Mouse (Mus musculus) forebrain, embryonic 12.5 days (tissue): ENCODE results near the gene Rras. TPM values are rescaled to one million over a fixed set of nuclear protein-coding genes. Genes with fewer than 3 reads are reported as not detected.

Experiments
- ATAC-seq: fragments of 200-750 bp; cut with Nextera tagmentation; 2 replicates; pipeline ENCODE4 v1.8.0; 2017; ENCODE audit warnings: moderate TSS enrichment; ENCODE audit not compliant: low FRiP score
- H3K27ac ChIP-seq: fragments of 300-500 bp; sonication (generic); 2 replicates; pipeline ENCODE4 v1.5.1; 2016; ENCODE audit warnings: mild to moderate bottlenecking
- H3K27me3 ChIP-seq: fragments of 300-500 bp; sonication (generic); 2 replicates; pipeline ENCODE4 v1.6.1; 2016; ENCODE audit warnings: mild to moderate bottlenecking
- H3K36me3 ChIP-seq: fragments of 300-500 bp; sonication (generic); replicated peaks from 2 replicates; pipeline ENCODE4 v1.6.1; 2016; ENCODE audit warnings: mild to moderate bottlenecking
- H3K4me1 ChIP-seq: fragments of 300-500 bp; sonication (generic); 2 replicates; pipeline ENCODE4 v1.6.1; 2016
- H3K4me2 ChIP-seq: fragments of 300-500 bp; sonication (generic); 2 replicates; pipeline ENCODE4 v1.6.1; 2016; ENCODE audit warnings: mild to moderate bottlenecking, moderate library complexity
- H3K4me3 ChIP-seq: fragments of 300-500 bp; sonication (generic); replicated peaks from 2 replicates; pipeline ENCODE4 v1.5.1; 2016; ENCODE audit warnings: mild to moderate bottlenecking
- H3K9ac ChIP-seq: fragments of 300-500 bp; sonication (generic); 2 replicates; pipeline ENCODE4 v1.6.1; 2016; ENCODE audit warnings: mild to moderate bottlenecking
- H3K9me3 ChIP-seq: fragments of 300-500 bp; sonication (generic); 2 replicates; pipeline ENCODE4 v1.6.1; 2016
- WGBS: fragments of 180-500 bp; shearing (Covaris S2); methylation state at CpG from one replicate; pipeline ENCODE4 v1.1.7; 2016; 5-methylcytosine and 5-hydroxymethylcytosine counted together
- polyA plus RNA-seq: library from polyadenylated mRNA; unstranded; fragments of >200 nt; fragmentation: Nextera tagmentation; extraction: Ambion mirVana; gene quantifications from 2 replicates; pipeline ENCODE4 v1.2.1, GENCODE M21; 2016

Rras gene
- polyA plus RNA-seq: 11.4 and 13.8 TPM in 2 replicates

DNA sequence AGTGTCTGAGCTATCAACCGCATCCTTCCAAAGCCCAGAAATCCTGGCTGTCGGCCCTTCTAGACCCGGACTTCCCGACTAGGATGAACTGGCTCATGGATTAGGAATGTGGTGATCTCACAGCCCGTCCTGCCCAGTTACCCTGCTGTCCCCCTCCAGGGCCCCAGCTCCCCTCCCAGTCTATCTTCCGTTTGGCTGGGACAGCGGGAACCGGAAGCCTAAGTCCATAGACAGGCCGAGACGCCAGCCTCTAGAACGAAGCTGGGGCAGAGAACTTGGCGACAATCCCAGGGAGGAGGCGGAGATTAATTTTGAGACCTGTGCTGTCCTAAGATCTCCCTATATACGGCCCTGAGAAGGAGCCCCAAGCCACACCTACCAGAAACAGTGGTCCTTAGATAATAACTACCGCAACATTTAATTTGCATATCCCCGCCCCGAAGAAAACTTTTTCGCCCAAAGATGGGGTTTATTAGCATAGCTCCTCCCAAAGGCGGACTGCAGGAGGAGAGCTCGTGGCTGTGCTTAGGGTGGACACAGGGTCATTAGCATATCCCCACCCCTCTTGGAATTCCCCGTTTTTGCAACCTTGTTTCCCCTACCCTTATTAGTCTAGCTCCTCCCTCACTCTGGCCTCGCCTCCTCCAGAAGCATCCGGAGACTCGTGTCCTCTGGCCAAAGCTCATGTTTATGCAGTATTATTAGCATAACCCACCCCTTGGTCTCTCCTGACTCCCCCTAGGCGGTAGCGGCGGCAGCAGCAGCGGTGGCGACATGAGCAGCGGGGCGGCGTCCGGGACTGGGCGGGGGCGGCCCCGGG is at the start of gene Rras:
Gene Rras (plus strand): TSS at position 720 of the 820 bp plus-strand sequence.
- under 1% methylated on average over 36 of the region's 36 CpGs for WGBS
- H3K9ac ChIP-seq: peak within 1 kb of the TSS; percentile 59
- ATAC-seq: peak; percentile 81
- peak within 1 kb of the TSS; percentile 91 for H3K27ac ChIP-seq
- H3K4me2 ChIP-seq: peak within 1 kb of the TSS; percentile 94
- H3K9me3 ChIP-seq: no peaks in the 10 kb centered on the region
- H3K4me1 ChIP-seq: peaks cover 28% of the 10 kb centered on the region
- peak within 1 kb of the TSS; percentile 95 for H3K4me3 ChIP-seq
- peaks cover 16% of the 10 kb centered on the region for H3K36me3 ChIP-seq
- peaks cover 24% of the 10 kb centered on the region for H3K27me3 ChIP-seq

GRCm38 (mm10) chr7:44970231-44970691 is 47.5 kb upstream of the Rras start:
- peaks cover 26% of the 10 kb centered on the region for H3K36me3 ChIP-seq
- H3K4me3 ChIP-seq: peak overlapping the region; percentile 54
- peak overlapping the region; percentile 65 for H3K9ac ChIP-seq
- H3K27ac ChIP-seq: peak overlapping the region; percentile 90
- peak overlapping the region; percentile 74 for H3K4me2 ChIP-seq
- peaks cover 39% of the 10 kb centered on the region for H3K4me1 ChIP-seq
- WGBS: 1% methylated on average over 36 of the region's 36 CpGs
- no peaks in the 10 kb centered on the region for H3K9me3 ChIP-seq
- ATAC-seq: peak; percentile 94
- H3K27me3 ChIP-seq: no peaks in the 10 kb centered on the region

DNA sequence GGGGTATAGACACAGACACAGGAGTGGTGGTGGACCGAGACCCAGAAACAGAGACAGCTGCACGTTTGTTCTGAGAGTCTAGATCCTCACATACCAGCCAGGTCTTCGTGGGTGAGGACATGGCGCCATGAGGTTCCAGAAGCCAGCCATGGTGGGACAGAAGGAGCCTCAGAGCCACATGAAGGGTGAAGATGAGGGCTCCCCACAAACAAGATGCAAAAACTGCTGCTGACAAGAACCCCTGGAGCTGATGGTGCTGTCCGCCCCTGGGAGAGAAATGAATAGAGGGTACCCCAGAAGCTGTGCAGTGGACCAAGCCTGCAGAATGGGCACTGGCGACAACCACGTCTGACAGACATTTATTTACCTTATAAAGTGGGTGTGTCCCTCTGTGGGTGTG is 46.6 kb upstream of the Rras start:
- Histone ChIP-seq H3K36me3 (peaks cover 24% of the 10 kb centered on the region), H3K4me3 (peak overlapping the region; percentile 54), H3K4me2 (peak overlapping the region; percentile 74), H3K27ac (peak overlapping the region; percentile 90), H3K4me1 (peaks cover 42% of the 10 kb centered on the region), H3K9me3 (no peaks in the 10 kb centered on the region), H3K9ac (peak overlapping the region; percentile 65), H3K27me3 (no peaks in the 10 kb centered on the region)
- 72% methylated on average over 7 of the region's 7 CpGs for WGBS
- ATAC-seq: no peak

- Histone ChIP-seq H3K4me3 (peak overlapping the region; percentile 54), H3K36me3 (peaks cover 31% of the 10 kb centered on the region), H3K4me2 (peak overlapping the region; percentile 76), H3K4me1 (peaks cover 42% of the 10 kb centered on the region), H3K9ac (peak overlapping the region; percentile 73), H3K27ac (peak overlapping the region; percentile 96), H3K9me3 (no peaks in the 10 kb centered on the region), H3K27me3 (no peaks in the 10 kb centered on the region)
- WGBS: 32% methylated on average over 14 of the region's 14 CpGs
- ATAC-seq: no peak
These were observed 44.2 kb upstream of the Rras start for GRCm38 (mm10) chr7:44973415-44974130.

GRCm38 (mm10) chr7:44974383-44975116 is 43.2 kb upstream of the Rras start, which contains the start of gene Cpt1c:
Gene Cpt1c (minus strand): TSS chr7:44974851.
- peak within 1 kb of the TSS; percentile 96 for H3K27ac ChIP-seq
- peak; percentile 52 for ATAC-seq
- peaks cover 41% of the 10 kb centered on the region for H3K36me3 ChIP-seq
- H3K9ac ChIP-seq: peak within 1 kb of the TSS; percentile 73
- peaks cover 42% of the 10 kb centered on the region for H3K4me1 ChIP-seq
- peak within 1 kb of the TSS; percentile 54 for H3K4me3 ChIP-seq
- peak within 1 kb of the TSS; percentile 76 for H3K4me2 ChIP-seq
- no peaks in the 10 kb centered on the region for H3K9me3 ChIP-seq
- under 1% methylated on average over 22 of the region's 22 CpGs for WGBS
- no peaks in the 10 kb centered on the region for H3K27me3 ChIP-seq

DNA sequence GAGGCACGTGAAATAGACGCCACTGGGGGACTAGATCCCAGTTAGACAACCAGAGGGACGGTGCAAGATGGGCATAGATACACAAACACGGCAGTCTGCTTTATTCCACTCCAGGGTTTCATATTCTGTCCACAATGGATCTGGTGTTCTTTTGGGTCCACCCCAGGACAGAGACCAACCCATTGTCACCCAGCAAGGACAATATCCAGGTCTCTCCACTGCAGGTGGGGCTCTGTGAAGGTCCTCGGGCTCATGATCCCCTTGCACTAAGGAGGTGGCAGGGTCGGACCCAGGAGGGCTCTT is 42.7 kb upstream of the Rras start:
- peaks cover 38% of the 10 kb centered on the region for H3K4me1 ChIP-seq
- H3K36me3 ChIP-seq: peaks cover 46% of the 10 kb centered on the region
- H3K27ac ChIP-seq: peak overlapping the region; percentile 96
- no peaks in the 10 kb centered on the region for H3K27me3 ChIP-seq
- H3K4me2 ChIP-seq: peak overlapping the region; percentile 76
- H3K4me3 ChIP-seq: no peak overlapping the region
- WGBS: 18% methylated on average over 6 of the region's 6 CpGs
- H3K9me3 ChIP-seq: no peaks in the 10 kb centered on the region
- no peak overlapping the region for H3K9ac ChIP-seq
- peak; percentile 9; the same call in 1 of the 2 replicates for ATAC-seq

GRCm38 (mm10) chr7:44978300-44978699 is 39.5 kb upstream of the Rras start:
- Histone ChIP-seq H3K4me2 (no peak overlapping the region), H3K4me1 (peaks cover 18% of the 10 kb centered on the region), H3K27me3 (no peaks in the 10 kb centered on the region), H3K9ac (no peak overlapping the region), H3K36me3 (peaks cover 71% of the 10 kb centered on the region), H3K4me3 (no peak overlapping the region), H3K9me3 (no peaks in the 10 kb centered on the region), H3K27ac (no peak overlapping the region)
- WGBS: 96% methylated on average over 3 of the region's 3 CpGs
- ATAC-seq: no peak

GRCm38 (mm10) chr7:44981539-44981938 is 36.2 kb upstream of the Rras start:
- no peaks in the 10 kb centered on the region for H3K27me3 ChIP-seq
- H3K4me2 ChIP-seq: no peak overlapping the region
- H3K36me3 ChIP-seq: peaks cover 63% of the 10 kb centered on the region
- ATAC-seq: no peak
- no peak overlapping the region for H3K9ac ChIP-seq
- H3K4me1 ChIP-seq: peaks cover 24% of the 10 kb centered on the region
- H3K4me3 ChIP-seq: no peak overlapping the region
- 96% methylated on average over 8 of the region's 8 CpGs for WGBS
- H3K27ac ChIP-seq: no peak overlapping the region
- H3K9me3 ChIP-seq: no peaks in the 10 kb centered on the region

- no peak for ATAC-seq
- Histone ChIP-seq H3K9me3 (no peaks in the 10 kb centered on the region), H3K4me3 (no peak overlapping the region; the same call in 1 of the 2 replicates), H3K36me3 (peaks cover 47% of the 10 kb centered on the region), H3K27me3 (no peaks in the 10 kb centered on the region), H3K4me1 (peaks cover 30% of the 10 kb centered on the region), H3K27ac (peak overlapping the region; percentile 60; the same call in 1 of the 2 replicates), H3K9ac (no peak overlapping the region), H3K4me2 (no peak overlapping the region)
- WGBS: 35% methylated on average over 6 of the region's 6 CpGs
These were observed 34.7 kb upstream of the Rras start for GRCm38 (mm10) chr7:44983085-44983484.

DNA sequence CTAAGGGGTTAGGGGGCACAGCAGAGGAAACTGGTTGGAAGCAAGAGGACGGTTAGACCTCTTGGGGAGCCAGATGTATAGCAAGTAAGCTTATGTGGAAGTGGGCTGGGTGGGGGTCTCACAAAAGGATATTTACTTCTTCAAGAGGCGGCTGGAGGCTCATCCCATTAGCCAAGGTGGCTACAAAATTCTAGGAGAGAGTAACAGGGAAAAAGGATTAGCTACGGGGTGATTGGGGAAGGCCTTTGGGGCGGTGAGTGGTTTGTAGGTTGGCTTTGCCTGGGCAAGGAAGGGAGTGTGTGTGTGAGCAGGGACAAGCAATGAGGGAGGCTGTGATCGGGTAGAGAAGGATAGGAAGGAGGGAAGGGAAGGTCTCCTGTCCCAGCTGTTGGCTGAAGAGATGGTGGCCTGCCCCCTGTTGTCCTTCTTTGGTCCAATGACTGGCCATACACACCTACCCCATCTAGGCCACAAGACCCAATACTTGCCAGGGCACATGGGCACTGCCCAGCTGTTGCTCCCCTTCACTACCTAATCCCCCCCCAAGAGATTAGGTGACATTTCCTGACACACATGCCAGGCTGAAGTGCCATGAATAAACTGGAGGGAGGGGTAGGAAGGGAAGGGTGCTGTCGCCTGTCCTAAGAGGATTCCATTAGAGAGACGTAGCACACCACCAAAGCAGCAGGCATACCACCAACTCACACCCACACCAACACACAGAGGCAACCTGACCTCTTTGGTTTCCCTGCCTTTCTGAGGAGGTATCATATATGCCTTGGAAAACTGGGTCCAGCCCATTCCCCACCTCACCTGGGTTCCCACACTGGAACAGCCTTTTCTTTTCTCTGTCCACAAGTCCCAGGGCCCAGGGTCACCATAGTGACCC is 33.6 kb upstream of the Rras start:
- ATAC-seq: no peak
- H3K27ac ChIP-seq: peak overlapping the region; percentile 93
- peaks cover 39% of the 10 kb centered on the region for H3K4me1 ChIP-seq
- peaks cover 36% of the 10 kb centered on the region for H3K36me3 ChIP-seq
- 76% methylated on average over 7 of the region's 7 CpGs for WGBS
- H3K9me3 ChIP-seq: no peaks in the 10 kb centered on the region
- peak overlapping the region; percentile 96 for H3K4me3 ChIP-seq
- H3K27me3 ChIP-seq: no peaks in the 10 kb centered on the region
- peak overlapping the region; percentile 68 for H3K4me2 ChIP-seq
- H3K9ac ChIP-seq: peak overlapping the region; percentile 97

DNA sequence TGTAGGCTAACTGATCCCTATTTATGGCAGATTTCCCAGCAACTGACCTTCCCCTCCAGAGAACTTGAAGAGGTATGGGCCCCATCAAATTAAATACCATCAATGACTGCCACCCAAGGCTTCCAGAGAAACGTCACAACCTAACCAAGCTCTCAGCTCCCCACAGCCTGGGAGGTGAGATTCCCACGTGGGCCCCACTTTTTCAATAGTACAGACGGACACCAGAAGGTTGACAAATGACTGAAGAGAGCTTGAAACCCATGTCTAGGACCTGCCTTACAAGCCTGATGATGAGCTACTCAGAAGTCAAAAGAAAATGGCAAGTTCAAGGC is 33.0 kb upstream of the Rras start:
- peak overlapping the region; percentile 68 for H3K4me2 ChIP-seq
- ATAC-seq: no peak
- no peaks in the 10 kb centered on the region for H3K9me3 ChIP-seq
- H3K36me3 ChIP-seq: peaks cover 36% of the 10 kb centered on the region
- H3K27ac ChIP-seq: peak overlapping the region; percentile 93
- WGBS: 44% methylated on average over 3 of the region's 3 CpGs
- peak overlapping the region; percentile 97; the same call in 1 of the 2 replicates for H3K9ac ChIP-seq
- peaks cover 43% of the 10 kb centered on the region for H3K4me1 ChIP-seq
- H3K27me3 ChIP-seq: no peaks in the 10 kb centered on the region
- peak overlapping the region; percentile 96 for H3K4me3 ChIP-seq
